Mouse (Mus musculus) mammary gland, adult 2 months (tissue): Measurements from ENCODE around the gene Rftn1. TPM values are rescaled to one million over a fixed set of nuclear protein-coding genes. Genes with fewer than 3 reads are reported as not detected.

ENCODE experiments used
- polyA plus RNA-seq: library from polyadenylated mRNA; depleted of rRNA; stranded (reverse); fragments of >200 nt; gene quantifications from 2 replicates; pipeline ENCODE4 v1.2.3, GENCODE M21; 2012; ENCODE audit warnings: low replicate concordance; rRNA removed

The Rftn1 gene
- 37.9 and 112 TPM in 2 replicates for polyA plus RNA-seq

DNA sequence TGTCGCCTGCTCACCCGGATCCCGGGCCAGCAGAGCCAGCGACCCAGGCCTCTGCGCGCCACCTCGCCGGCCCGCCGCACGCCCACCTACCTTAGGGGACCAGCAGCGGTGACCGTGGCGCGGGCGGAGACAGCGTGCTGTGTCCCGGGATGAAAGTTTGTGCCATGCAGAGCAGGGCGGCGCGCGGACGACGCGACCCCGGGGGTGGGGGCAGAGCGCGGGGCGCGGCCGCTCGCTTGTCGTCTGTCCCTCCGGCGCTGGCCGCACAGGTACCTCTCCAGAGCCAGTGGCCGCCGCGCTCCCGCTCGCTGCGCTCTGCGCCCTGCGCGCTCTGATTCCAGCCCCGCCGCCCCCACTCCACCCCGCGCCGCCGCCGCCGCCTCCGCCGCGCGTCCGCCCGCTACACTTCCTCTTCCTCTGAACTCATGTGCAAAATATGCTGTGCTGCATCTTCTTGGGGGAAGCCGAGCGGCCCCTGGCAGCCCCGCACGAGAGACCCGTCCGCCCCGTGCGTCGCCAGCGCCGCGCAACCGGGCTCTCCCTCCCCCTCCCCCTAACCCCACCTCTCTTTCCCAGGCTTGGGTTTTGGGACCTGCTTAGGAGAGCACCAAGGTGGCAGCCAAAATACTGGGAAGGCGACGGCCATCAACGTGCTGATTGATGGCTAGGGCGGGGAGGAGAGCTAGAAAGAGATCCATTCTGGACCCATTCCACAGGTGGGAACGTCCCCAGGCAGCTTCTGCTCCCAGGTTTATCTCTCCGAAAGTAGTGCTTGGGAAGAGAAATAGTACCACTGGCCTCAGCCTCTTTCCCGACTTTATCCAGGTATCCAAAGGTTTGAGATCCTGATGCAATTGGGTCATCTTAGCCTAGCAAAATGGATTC lies at the start of gene Rftn1:
Gene Rftn1 (minus strand): TSS at position 544 of the 885 bp plus-strand sequence.

Other genes with a start within 250 kb of the Rftn1 start
- 0.20 TPM in 1 of 2 replicates, not detected in the other for gene Dazl, start 103.0 kb upstream of the Rftn1 start, polyA plus RNA-seq